27 mouse cellular contexts compared by ENCODE assay signal in the genomic region with DNA sequence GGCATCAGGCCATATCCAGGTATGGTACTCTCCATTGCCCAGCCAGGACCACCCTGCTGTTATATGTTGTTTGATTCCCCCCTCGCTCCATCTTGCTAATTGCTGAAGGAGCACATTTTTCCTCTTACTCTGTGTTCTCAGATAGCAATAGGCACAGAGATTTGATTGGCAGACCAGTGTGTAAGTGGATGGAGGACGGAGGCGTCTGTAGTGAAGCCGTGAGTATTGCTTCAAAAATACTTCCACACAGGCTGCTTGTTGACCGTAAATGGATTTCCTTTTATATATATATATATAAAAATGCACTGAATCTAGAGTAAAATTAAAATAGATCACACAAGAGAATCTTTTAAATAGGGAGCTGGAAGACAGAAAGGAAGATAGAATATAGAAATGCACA.
"Had no signal": no experiment of that assay in that cellular context is flagged by ENCODE, and none has a peak within 500 bp of the region (broad histone marks: within the 10 kb centered on the region; RNA-seq: fewer than 3 reads in every experiment).

No protein-coding gene starts in this region.

- DNase-seq: gastrocnemius, adult 2 months; gastrocnemius, postnatal 10 days; gastrocnemius, postnatal 25 days; heart, adult 18-20 months; heart, postnatal 14 days; heart, postnatal 36 days; kidney, adult 11 months; kidney, adult 2 months; kidney, adult 9 months; kidney, postnatal 14 days; kidney, postnatal 36 days; layer of hippocampus, adult 9-11 months; layer of hippocampus, postnatal 36 days; left cerebral cortex, postnatal 4 days had no signal

- H3K27me3 ChIP-seq: heart, embryonic 13.5 days; heart, embryonic 15.5 days; hindbrain, embryonic 13.5 days; hindbrain, embryonic 15.5 days; kidney, embryonic 15.5 days; limb, embryonic 13.5 days; limb, embryonic 15.5 days; liver, embryonic 12.5 days had no signal

- H3K4me2 ChIP-seq: heart, embryonic 11.5 days; heart, embryonic 15.5 days; hindbrain, embryonic 13.5 days; hindbrain, embryonic 15.5 days; kidney, embryonic 15.5 days; limb, embryonic 15.5 days; liver, embryonic 12.5 days had no signal

- H3K9me3 ChIP-seq: heart, embryonic 13.5 days; heart, embryonic 15.5 days; hindbrain, embryonic 13.5 days; hindbrain, embryonic 15.5 days; kidney, embryonic 15.5 days; limb, embryonic 13.5 days; limb, embryonic 15.5 days; liver, embryonic 12.5 days had no signal

- H3K9ac ChIP-seq: heart, embryonic 13.5 days; heart, embryonic 15.5 days; hindbrain, embryonic 13.5 days; hindbrain, embryonic 15.5 days; kidney, embryonic 15.5 days; limb, embryonic 13.5 days; limb, embryonic 15.5 days; liver, embryonic 12.5 days; liver, embryonic 14.5 days had no signal

- ATAC-seq: hindbrain, postnatal 0 days; intestine, embryonic 16.5 days; liver, embryonic 12.5 days had no signal

- H3K4me1 ChIP-seq: heart, embryonic 15.5 days; hindbrain, embryonic 13.5 days; hindbrain, embryonic 15.5 days; kidney, embryonic 15.5 days; limb, embryonic 13.5 days; liver, embryonic 12.5 days had no signal

- H3K36me3 ChIP-seq: heart, embryonic 13.5 days; heart, embryonic 15.5 days; hindbrain, embryonic 13.5 days; hindbrain, embryonic 15.5 days; kidney, embryonic 15.5 days; limb, embryonic 13.5 days; limb, embryonic 15.5 days; liver, embryonic 12.5 days had no signal

- H3K4me3 ChIP-seq: gastrocnemius, adult 2 months; heart, embryonic 13.5 days; heart, embryonic 15.5 days; hindbrain, embryonic 13.5 days; hindbrain, embryonic 15.5 days; kidney, embryonic 15.5 days; limb, embryonic 13.5 days; limb, embryonic 15.5 days; liver, embryonic 12.5 days had no signal

- H3K27ac ChIP-seq: gastrocnemius, adult 2 months; heart, embryonic 13.5 days; heart, embryonic 15.5 days; hindbrain, embryonic 13.5 days; hindbrain, embryonic 15.5 days; hindbrain, postnatal 0 days; kidney, embryonic 15.5 days; kidney, postnatal 0 days; limb, embryonic 13.5 days; limb, embryonic 15.5 days; liver, embryonic 12.5 days; liver, embryonic 14.5 days had no signal
